Mouse (Mus musculus) megakaryocyte, adult 5-6 weeks (primary cell): ENCODE data around the gene Ahcyl2. TPM values are rescaled to one million over a fixed set of nuclear protein-coding genes. Genes with fewer than 3 reads are reported as not detected.
"Not testable (repeated sequence)": the region's sequence is repeated elsewhere in the genome, so short reads cannot be mapped to it uniquely, and the experiment has no call there.

ENCODE experiments used
- ATAC-seq: 2 replicates; pipeline ENCODE4 v1.8.0; 2016; ENCODE audit warnings: mild to moderate bottlenecking, inconsistent platforms; ENCODE audit not compliant: poor library complexity, severe bottlenecking
- total RNA-seq, 2 experiments: library from RNA; stranded (forward) in 1 of 2; stranded (reverse) in 1 of 2; fragments of 153-499, 151-499 nt in 1 of 2; fragments of 221-1000, 200-1000 nt in 1 of 2; gene quantifications; 2 replicates each; pipeline versions ENCODE4 v1.2.3 to v1.2.4; 2015 to 2017

Gene Ahcyl2
- total RNA-seq, 2 experiments from 2014 or later = 34.2 to 82.7 TPM

- ATAC-seq = no peak
These were observed 44.8 kb downstream of the Ahcyl2 start for GRCm38 (mm10) chr6:29812651-29813050.

- ATAC-seq = no peak
These were observed 46.8 kb downstream of the Ahcyl2 start for GRCm38 (mm10) chr6:29814616-29815015.

DNA sequence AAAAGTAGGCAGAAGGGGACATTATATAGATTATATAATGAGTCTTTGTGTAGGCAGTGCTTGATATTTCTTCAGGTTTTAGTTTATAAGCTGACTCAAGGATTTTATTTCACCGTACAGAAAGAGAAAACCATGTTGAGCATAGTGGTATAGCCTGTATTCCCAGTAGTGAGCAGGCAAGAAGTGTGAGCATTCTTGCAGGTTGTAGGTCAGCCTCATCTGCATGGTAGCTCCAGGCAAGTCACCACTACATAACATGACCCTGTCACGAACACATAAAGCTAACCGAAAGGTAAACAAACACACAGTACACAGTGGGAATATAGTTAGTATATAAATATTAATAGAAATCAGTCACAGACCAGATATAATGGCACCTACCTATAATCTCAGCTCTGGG lies 47.2 kb downstream of the Ahcyl2 start:
- ATAC-seq = no peak

GRCm38 (mm10) chr6:29815634-29816033 lies 47.8 kb downstream of the Ahcyl2 start:
- ATAC-seq = no peak

GRCm38 (mm10) chr6:29816371-29816770 lies 48.6 kb downstream of the Ahcyl2 start:
- ATAC-seq = not testable (repeated sequence)

GRCm38 (mm10) chr6:29819309-29819708 lies 51.5 kb downstream of the Ahcyl2 start:
- no peak for ATAC-seq

- no peak for ATAC-seq
These were observed 52.5 kb downstream of the Ahcyl2 start for GRCm38 (mm10) chr6:29820314-29820713.

GRCm38 (mm10) chr6:29820926-29821325 lies 53.1 kb downstream of the Ahcyl2 start:
- ATAC-seq = no peak

DNA sequence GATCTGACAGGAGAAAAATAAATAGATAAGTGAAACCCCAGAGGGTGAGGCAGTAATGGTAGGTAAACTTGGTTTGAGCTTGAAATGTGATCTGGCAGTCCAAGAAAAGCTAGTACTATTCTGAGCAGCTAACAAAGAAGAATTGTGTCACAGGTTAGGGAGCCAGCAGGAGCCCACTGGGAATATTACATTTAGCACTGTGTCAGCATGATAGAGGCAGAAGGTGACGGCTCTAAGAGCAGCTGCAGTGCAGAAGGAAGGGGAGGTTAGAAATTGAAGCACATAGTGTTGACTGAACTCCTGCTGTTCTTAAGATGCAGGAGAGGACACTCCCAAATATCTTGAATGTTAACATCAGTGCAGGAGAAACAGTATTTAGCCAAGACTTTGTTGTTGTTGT lies 54.0 kb downstream of the Ahcyl2 start:
- no peak for ATAC-seq

DNA sequence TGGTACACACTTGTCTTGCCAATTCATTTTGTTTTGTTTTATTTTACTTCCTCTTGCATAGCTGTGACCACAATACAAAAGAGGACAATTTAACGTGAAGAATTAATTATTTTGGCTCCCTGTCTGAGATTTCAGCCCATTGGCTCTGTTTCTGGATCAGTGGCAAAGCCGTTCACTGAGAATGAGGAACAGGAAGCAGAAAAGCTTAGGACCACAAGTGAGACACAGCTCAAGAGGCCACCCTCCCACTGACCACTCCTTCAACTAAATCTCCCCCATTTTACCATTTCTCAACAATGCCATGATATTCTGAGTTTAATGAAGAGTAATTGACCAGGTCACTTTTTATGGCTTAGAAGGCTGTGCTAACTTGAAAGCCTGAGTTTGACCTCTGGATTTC lies 57.5 kb downstream of the Ahcyl2 start:
- peak; percentile 55; the same call in 1 of the 2 replicates for ATAC-seq

GRCm38 (mm10) chr6:29827291-29828242 lies 59.8 kb downstream of the Ahcyl2 start:
- peak; percentile 89 for ATAC-seq

DNA sequence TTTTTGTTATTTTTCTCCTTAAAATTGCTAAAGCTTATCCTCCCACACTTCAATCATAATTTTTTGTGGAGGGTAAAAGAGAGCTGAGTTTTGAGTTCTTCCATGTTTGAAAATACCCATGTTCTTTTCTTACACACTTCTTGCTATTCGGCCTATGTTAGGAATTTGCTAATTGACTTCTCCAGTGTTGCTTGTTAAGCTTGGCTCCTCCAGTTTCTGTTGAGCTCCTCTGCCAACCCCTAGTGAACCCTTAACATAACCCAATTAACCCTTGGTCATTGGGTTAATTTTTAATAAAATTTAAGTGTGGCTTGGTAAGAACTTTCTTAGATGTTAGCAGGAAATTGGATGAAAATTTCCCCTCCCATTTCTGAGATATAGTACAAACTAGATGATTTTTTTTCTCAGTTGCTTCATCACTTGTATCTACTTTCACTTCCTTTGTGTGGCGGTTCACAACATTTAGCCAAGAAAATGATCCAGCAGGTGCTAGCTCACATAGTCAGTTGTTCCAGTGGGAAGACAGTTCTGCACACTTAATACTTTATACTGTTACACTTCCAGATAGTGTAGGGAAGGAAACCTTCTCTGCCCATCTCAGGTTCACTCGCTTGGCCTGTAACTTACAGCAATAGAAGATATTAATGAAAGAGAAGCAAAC lies 60.9 kb downstream of the Ahcyl2 start:
- ATAC-seq = peak; percentile 27

- no peak for ATAC-seq
These were observed 64.5 kb downstream of the Ahcyl2 start for GRCm38 (mm10) chr6:29832356-29832755.

DNA sequence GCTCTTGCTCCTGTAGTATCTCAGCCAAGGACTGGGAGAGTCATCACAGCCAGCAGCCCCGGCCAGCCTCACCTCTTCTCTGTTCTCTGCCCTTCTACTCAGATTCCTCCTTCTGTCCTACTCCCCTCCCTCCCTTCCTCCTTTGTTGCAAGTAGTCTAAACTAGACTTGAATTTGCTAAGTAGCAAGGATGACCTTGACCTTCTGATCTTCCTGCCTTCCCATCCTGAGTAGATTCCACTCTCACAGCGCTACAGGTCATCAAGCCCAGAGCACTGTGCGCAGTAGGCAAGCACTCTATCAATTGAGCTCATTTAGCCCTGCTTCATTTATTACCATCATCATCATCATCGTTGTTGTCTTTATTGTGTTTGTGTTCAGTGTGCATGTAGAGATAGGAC lies 65.3 kb downstream of the Ahcyl2 start:
- ATAC-seq = no peak

GRCm38 (mm10) chr6:29833568-29834255 lies 65.9 kb downstream of the Ahcyl2 start:
- no peak for ATAC-seq

GRCm38 (mm10) chr6:29835543-29836177 lies 67.8 kb downstream of the Ahcyl2 start:
- no peak for ATAC-seq

GRCm38 (mm10) chr6:29837579-29837978 lies 69.8 kb downstream of the Ahcyl2 start:
- ATAC-seq = no peak

GRCm38 (mm10) chr6:29838531-29838930 lies 70.7 kb downstream of the Ahcyl2 start:
- ATAC-seq = no peak

GRCm38 (mm10) chr6:29840008-29840407 lies 72.2 kb downstream of the Ahcyl2 start:
- no peak for ATAC-seq

DNA sequence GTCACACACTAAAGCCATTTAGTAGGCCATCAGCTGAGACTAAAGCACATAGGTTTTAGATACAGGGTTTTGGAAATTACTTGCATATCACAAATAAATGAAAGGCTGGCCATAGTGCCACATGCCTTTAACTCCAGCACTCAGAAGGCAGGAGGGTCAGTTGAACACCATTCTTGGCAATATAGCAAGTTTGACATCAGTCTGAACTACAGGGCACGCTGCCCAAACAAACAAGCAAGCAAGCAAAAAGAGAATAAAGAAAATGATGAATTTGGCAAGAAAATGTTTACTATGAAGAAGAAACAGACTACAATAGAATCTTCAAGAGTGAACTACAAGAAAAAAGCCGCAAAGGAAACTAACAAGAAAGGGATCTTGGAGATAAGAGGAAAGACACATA lies 73.7 kb downstream of the Ahcyl2 start:
- no peak for ATAC-seq

- ATAC-seq = no peak
These were observed 79.9 kb downstream of the Ahcyl2 start for GRCm38 (mm10) chr6:29847643-29848166.
